Mouse (Mus musculus): ENCODE data around the gene Agk. TPM values are rescaled to one million over a fixed set of nuclear protein-coding genes. Genes with fewer than 3 reads are reported as not detected.
A peak's percentile ranks its signal among the peaks of the same experiment; 100 is the strongest.

The Agk gene
- polyA plus RNA-seq, 1 experiment from 2014 or later = 9.6 TPM

DNA sequence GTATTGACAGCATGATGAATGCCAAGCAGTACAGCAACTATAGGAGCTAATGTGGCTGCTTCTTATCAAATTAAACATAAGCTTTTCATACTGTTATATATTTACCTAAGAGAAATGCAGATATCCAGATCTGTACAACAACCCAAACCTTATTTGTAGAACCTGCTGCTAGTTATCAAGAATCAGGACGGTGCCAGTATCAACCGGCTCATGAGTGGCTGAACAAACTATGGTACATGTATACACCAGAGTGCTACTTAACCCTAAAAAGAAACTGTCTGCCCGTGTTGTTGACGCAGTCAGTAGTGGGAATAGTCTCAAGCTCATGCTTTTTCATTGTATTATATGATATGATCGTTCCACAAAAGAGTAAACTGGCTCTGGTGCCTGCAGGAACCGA, 46.1 kb downstream of the Agk start:
- H3K4me2 ChIP-seq (ENCODE audit: low read depth, low read length) = no peak overlapping the region
- no peak for ATAC-seq
- no peak overlapping the region for H3K4me3 ChIP-seq (ENCODE audit: low read depth, low read length)
- no peaks in the 10 kb centered on the region for H3K4me1 ChIP-seq (ENCODE audit: insufficient read depth)
- H3K9me3 ChIP-seq (ENCODE audit: low read length) = no peaks in the 10 kb centered on the region
- H3K9ac ChIP-seq (replicated peaks) = no peak overlapping the region
- no peaks in the 10 kb centered on the region for H3K27me3 ChIP-seq (ENCODE audit: insufficient read depth, low read length)
- WGBS (ENCODE audit: insufficient replicate concordance) = 81% methylated on average over 6 of the region's 6 CpGs
- H3K36me3 ChIP-seq (replicated peaks; ENCODE audit: insufficient read depth, low read length) = peaks cover 3% of the 10 kb centered on the region; the same call in 1 of the 2 replicates
- no peak for TF ChIP-seq CTCF (IDR thresholded peaks at IDR 0.05; ENCODE audit: low read depth)
- no peak for TF ChIP-seq EP300 (IDR thresholded peaks at IDR 0.05; ENCODE audit: low read depth)
- H3K27ac ChIP-seq (ENCODE audit: low read depth) = no peak overlapping the region
- DNase-seq = no peak

DNA sequence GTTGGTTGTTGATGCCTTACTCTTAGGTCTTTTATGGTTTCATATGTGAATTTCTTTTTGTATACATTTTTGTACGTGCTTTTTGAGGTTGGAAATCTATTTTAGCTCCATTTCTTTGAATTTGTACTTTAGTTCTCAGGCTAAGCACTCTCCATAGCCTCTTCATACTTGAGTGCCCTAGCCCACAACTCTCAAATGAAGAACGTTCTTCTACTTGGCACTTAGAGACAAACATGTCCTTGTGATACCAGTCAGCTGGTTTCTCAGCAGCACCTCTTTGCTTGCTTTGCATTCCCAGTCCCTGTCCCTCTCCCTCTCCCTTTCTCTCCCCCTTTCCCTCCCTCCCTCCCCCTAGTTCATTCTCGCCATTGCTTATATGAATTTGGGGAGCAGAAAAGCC, 55.2 kb downstream of the Agk start:
- no peak for ATAC-seq
- Histone ChIP-seq H3K36me3 (replicated peaks; ENCODE audit: insufficient read depth, low read length) (peaks cover 3% of the 10 kb centered on the region), H3K9me3 (ENCODE audit: low read length) (no peaks in the 10 kb centered on the region), H3K27ac (ENCODE audit: low read depth) (no peak overlapping the region), H3K4me2 (ENCODE audit: low read depth, low read length) (no peak overlapping the region), H3K4me3 (ENCODE audit: low read depth, low read length) (no peak overlapping the region), H3K9ac (replicated peaks) (no peak overlapping the region), H3K27me3 (ENCODE audit: insufficient read depth, low read length) (no peaks in the 10 kb centered on the region), H3K4me1 (ENCODE audit: insufficient read depth) (no peaks in the 10 kb centered on the region)
- no peak for DNase-seq
- whole genome bisulfite sequencing (ENCODE audit: insufficient replicate concordance) = 70% methylated on average over 3 of the region's 3 CpGs
- TF ChIP-seq CTCF (IDR thresholded peaks at IDR 0.05; ENCODE audit: low read depth) (no peak), EP300 (IDR thresholded peaks at IDR 0.05; ENCODE audit: low read depth) (no peak)

DNA sequence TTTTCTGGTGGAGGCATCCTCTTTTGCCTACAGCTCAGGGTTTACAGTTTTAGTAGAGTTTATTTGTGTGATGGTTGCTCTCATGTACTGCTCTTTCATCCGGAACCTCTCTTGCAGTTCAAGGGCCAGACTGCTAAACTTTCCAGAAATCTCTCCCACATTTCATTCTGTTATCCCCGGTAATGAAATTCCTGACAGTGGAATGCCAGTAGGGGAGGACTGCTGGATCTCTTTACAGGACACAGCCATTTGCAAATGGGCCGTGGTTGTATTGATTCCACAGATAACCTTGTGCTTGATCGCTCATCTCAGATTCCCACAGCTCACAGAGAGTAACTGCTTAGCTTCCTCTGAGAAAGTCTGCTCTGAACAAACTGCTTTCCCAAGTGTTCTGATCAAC, 56.9 kb downstream of the Agk start:
- no peak for TF ChIP-seq EP300 (IDR thresholded peaks at IDR 0.05; ENCODE audit: low read depth)
- TF ChIP-seq CTCF (IDR thresholded peaks at IDR 0.05; ENCODE audit: low read depth) = no peak
- 76% methylated on average over 4 of the region's 4 CpGs for WGBS (ENCODE audit: insufficient replicate concordance)
- H3K4me1 ChIP-seq (ENCODE audit: insufficient read depth) = no peaks in the 10 kb centered on the region

DNA sequence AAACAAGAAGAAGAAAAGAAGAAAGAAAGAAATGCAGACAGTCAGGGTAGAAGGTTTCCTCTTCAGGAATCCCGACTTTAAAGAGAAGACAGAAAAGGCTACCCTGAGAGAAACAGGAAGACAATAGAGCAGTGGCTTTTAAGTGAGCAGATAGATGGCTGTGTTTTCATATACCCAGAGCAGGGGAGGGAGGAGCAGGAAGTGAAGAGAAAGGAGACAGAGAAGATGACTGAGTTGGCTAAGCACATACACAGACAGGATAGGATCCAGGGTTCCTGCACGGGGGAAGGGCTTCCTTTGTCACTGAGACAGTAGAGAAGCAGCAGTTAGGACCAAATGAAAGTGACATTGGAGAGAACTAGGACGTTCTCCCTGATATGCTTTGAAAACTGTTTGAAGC, 60.7 kb downstream of the Agk start:
- H3K4me1 ChIP-seq (ENCODE audit: insufficient read depth) = no peaks in the 10 kb centered on the region
- H3K9me3 ChIP-seq (ENCODE audit: low read length) = no peaks in the 10 kb centered on the region
- no peaks in the 10 kb centered on the region for H3K27me3 ChIP-seq (ENCODE audit: insufficient read depth, low read length)
- H3K36me3 ChIP-seq (replicated peaks; ENCODE audit: insufficient read depth, low read length) = peaks cover 2% of the 10 kb centered on the region; the same call in 1 of the 2 replicates
- no peak for DNase-seq
- no peak for ATAC-seq
- no peak overlapping the region for H3K4me3 ChIP-seq (ENCODE audit: low read depth, low read length)
- no peak overlapping the region for H3K27ac ChIP-seq (ENCODE audit: low read depth)
- H3K9ac ChIP-seq (replicated peaks) = no peak overlapping the region
- 41% methylated on average over 3 of the region's 3 CpGs for WGBS (ENCODE audit: insufficient replicate concordance)
- TF ChIP-seq CTCF (IDR thresholded peaks at IDR 0.05; ENCODE audit: low read depth) = no peak
- no peak overlapping the region for H3K4me2 ChIP-seq (ENCODE audit: low read depth, low read length)

More for the DNA sequence above, 56.9 kb downstream of the Agk start:
- no peaks in the 10 kb centered on the region for H3K9me3 ChIP-seq (ENCODE audit: low read length)
- no peak overlapping the region for H3K27ac ChIP-seq (ENCODE audit: low read depth)
- no peak overlapping the region for H3K9ac ChIP-seq (replicated peaks)
- no peak overlapping the region for H3K4me2 ChIP-seq (ENCODE audit: low read depth, low read length)
- no peak for ATAC-seq
- H3K27me3 ChIP-seq (ENCODE audit: insufficient read depth, low read length) = no peaks in the 10 kb centered on the region
- peaks cover 5% of the 10 kb centered on the region for H3K36me3 ChIP-seq (replicated peaks; ENCODE audit: insufficient read depth, low read length)
- H3K4me3 ChIP-seq (ENCODE audit: low read depth, low read length) = no peak overlapping the region
- DNase-seq = no peak

DNA sequence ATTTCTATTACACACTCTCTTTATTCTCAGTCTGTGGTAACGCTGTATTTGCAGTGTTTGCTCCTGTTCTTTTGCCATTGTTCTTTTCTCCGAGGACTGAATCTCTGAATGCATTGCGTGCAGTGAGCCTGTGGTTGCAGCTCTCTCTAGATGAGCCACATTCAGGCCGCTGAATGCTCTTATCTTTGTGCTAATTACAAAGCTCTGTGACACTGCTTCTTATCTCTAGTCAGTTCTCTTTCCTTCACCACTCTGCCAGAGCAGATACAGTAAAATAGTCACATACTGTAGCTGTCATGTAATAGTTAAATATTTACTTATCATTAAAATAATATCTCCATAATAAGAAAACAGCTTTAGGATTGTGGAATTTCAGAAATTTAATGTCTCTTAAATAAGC, 63.7 kb downstream of the Agk start:
- Histone ChIP-seq H3K4me2 (ENCODE audit: low read depth, low read length) (no peak overlapping the region), H3K27ac (ENCODE audit: low read depth) (no peak overlapping the region), H3K36me3 (replicated peaks; ENCODE audit: insufficient read depth, low read length) (peaks cover 4% of the 10 kb centered on the region), H3K4me1 (ENCODE audit: insufficient read depth) (no peaks in the 10 kb centered on the region), H3K9ac (replicated peaks) (no peak overlapping the region), H3K9me3 (ENCODE audit: low read length) (no peaks in the 10 kb centered on the region), H3K27me3 (ENCODE audit: insufficient read depth, low read length) (no peaks in the 10 kb centered on the region), H3K4me3 (ENCODE audit: low read depth, low read length) (no peak overlapping the region)
- TF ChIP-seq EP300 (IDR thresholded peaks at IDR 0.05; ENCODE audit: low read depth) = no peak
- no peak for TF ChIP-seq CTCF (IDR thresholded peaks at IDR 0.05; ENCODE audit: low read depth)
- no peak for DNase-seq
- 42% methylated on average over 4 of the region's 4 CpGs for WGBS (ENCODE audit: insufficient replicate concordance)
- ATAC-seq = no peak

DNA sequence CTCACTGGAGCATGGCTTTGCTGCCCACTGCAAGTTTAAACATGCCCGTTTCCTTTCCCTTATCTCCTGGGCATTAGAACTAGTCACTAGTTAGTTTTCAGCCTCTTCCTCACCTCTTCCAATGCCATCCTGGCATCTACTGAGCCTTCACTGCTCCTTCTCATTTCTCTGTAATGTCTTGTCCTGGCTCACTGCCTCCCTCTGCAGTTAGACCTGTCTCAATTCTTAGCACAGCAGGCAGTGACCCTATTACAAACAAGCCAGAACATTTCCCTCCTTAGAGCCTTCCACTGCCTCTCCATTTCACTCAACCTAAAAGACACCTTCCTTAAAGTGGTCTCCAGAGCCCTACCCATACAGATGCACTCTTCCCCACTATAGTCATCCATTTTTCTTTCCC, 66.0 kb downstream of the Agk start:
- no peaks in the 10 kb centered on the region for H3K27me3 ChIP-seq (ENCODE audit: insufficient read depth, low read length)

DNA sequence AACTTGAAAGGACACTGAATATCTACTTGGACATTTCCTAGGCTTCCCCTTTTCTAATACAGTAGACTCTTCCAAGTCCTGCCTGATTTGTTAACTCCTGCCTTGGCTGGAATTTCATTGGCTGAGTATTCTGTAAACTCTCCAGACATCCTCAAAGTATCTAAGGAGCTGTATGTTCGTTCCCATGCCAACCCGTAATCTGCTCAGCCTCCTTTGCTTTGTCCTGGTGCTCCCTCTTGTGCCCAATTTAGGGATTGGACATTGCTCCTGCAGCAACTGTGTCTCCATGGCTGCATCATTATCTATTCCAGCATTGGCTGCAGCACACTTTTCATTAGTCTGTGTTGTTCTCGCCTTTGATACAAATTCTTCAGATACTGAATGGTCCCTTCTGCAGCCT, 68.2 kb downstream of the Agk start:
- peak; percentile 37 for DNase-seq
- H3K9ac ChIP-seq (replicated peaks) = no peak overlapping the region
- no peak overlapping the region for H3K4me2 ChIP-seq (ENCODE audit: low read depth, low read length)
- no peaks in the 10 kb centered on the region for H3K27me3 ChIP-seq (ENCODE audit: insufficient read depth, low read length)
- H3K27ac ChIP-seq (ENCODE audit: low read depth) = no peak overlapping the region
- H3K36me3 ChIP-seq (replicated peaks; ENCODE audit: insufficient read depth, low read length) = peaks cover 9% of the 10 kb centered on the region; the same call in 1 of the 2 replicates
- 41% methylated on average over 3 of the region's 3 CpGs for WGBS (ENCODE audit: insufficient replicate concordance)
- TF ChIP-seq CTCF (IDR thresholded peaks at IDR 0.05; ENCODE audit: low read depth) = peak; percentile 77
- no peak for TF ChIP-seq EP300 (IDR thresholded peaks at IDR 0.05; ENCODE audit: low read depth)
- H3K9me3 ChIP-seq (ENCODE audit: low read length) = no peaks in the 10 kb centered on the region
- no peak overlapping the region for H3K4me3 ChIP-seq (ENCODE audit: low read depth, low read length)
- no peaks in the 10 kb centered on the region for H3K4me1 ChIP-seq (ENCODE audit: insufficient read depth)
- ATAC-seq = peak; percentile 47

More for the DNA sequence above, 66.0 kb downstream of the Agk start:
- WGBS (ENCODE audit: insufficient replicate concordance) = 66% methylated on average over 1 of the region's 1 CpGs
- no peak for ATAC-seq
- peaks cover 4% of the 10 kb centered on the region for H3K36me3 ChIP-seq (replicated peaks; ENCODE audit: insufficient read depth, low read length)
- no peak overlapping the region for H3K9ac ChIP-seq (replicated peaks)
- no peak overlapping the region for H3K27ac ChIP-seq (ENCODE audit: low read depth)
- H3K4me1 ChIP-seq (ENCODE audit: insufficient read depth) = no peaks in the 10 kb centered on the region
- no peak overlapping the region for H3K4me2 ChIP-seq (ENCODE audit: low read depth, low read length)
- H3K9me3 ChIP-seq (ENCODE audit: low read length) = no peaks in the 10 kb centered on the region
- TF ChIP-seq CTCF (IDR thresholded peaks at IDR 0.05; ENCODE audit: low read depth) = no peak
- no peak for TF ChIP-seq EP300 (IDR thresholded peaks at IDR 0.05; ENCODE audit: low read depth)
- DNase-seq = no peak
- no peak overlapping the region for H3K4me3 ChIP-seq (ENCODE audit: low read depth, low read length)
